Mouse (Mus musculus) intestine, embryonic 16.5 days (tissue): Measurements from ENCODE around the gene Stim1. TPM values are rescaled to one million over a fixed set of nuclear protein-coding genes. Genes with fewer than 3 reads are reported as not detected.
A peak's percentile ranks its signal among the peaks of the same experiment; 100 is the strongest.

Experiments
- ATAC-seq: fragments of 200-750 bp; cut with Nextera tagmentation; 2 replicates; pipeline ENCODE4 v1.8.0; 2017; ENCODE audit warnings: moderate TSS enrichment, moderate library complexity
- H3K27ac ChIP-seq: fragments of 300-500 bp; sonication (generic); 2 replicates; pipeline ENCODE4 v1.5.1; 2014; ENCODE audit warnings: mild to moderate bottlenecking, low read length
- H3K27me3 ChIP-seq: fragments of 300-500 bp; sonication (generic); replicated peaks from 2 replicates; pipeline ENCODE4 v1.6.1; 2014; ENCODE audit warnings: low read length, control low read depth, mixed read lengths; ENCODE audit not compliant: control insufficient read depth, insufficient read depth
- H3K36me3 ChIP-seq: fragments of 300-500 bp; sonication (generic); 2 replicates; pipeline ENCODE4 v1.6.1; 2014; ENCODE audit warnings: low read length, control low read depth; ENCODE audit not compliant: control insufficient read depth, insufficient read depth
- H3K4me1 ChIP-seq: fragments of 300-500 bp; sonication (generic); 2 replicates; pipeline ENCODE4 v1.6.1; 2014; ENCODE audit warnings: low read length, control low read depth, mixed read lengths; ENCODE audit not compliant: control insufficient read depth, insufficient read depth
- H3K4me2 ChIP-seq: fragments of 300-500 bp; sonication (generic); 2 replicates; pipeline ENCODE4 v1.6.1; 2014; ENCODE audit warnings: low read depth, low read length, control low read depth
- H3K4me3 ChIP-seq: fragments of 300-500 bp; sonication (generic); 2 replicates; pipeline ENCODE4 v1.5.1; 2014; ENCODE audit warnings: mild to moderate bottlenecking, low read length
- H3K9ac ChIP-seq: fragments of 300-500 bp; sonication (generic); 2 replicates; pipeline ENCODE4 v1.6.1; 2014; ENCODE audit warnings: low read depth, low read length
- H3K9me3 ChIP-seq: fragments of 300-500 bp; sonication (generic); 2 replicates; pipeline ENCODE4 v1.6.1; 2016; ENCODE audit warnings: low read length, control low read depth; ENCODE audit not compliant: control insufficient read depth
- WGBS: fragments of 180-500 bp; shearing (Covaris S2); extraction: QIAGEN DNeasy Blood & Tissue Kit; methylation state at CpG from one replicate; pipeline ENCODE4 v1.1.7; 2014; 5-methylcytosine and 5-hydroxymethylcytosine counted together
- polyA plus RNA-seq: library from polyadenylated mRNA; unstranded; fragments of >200 nt; fragmentation: Nextera tagmentation; extraction: Ambion mirVana; gene quantifications from 2 replicates; pipeline ENCODE4 v1.2.1, GENCODE M21; 2015

The Stim1 gene
- polyA plus RNA-seq, 1 experiment from 2014 or later: 21.1 TPM

DNA sequence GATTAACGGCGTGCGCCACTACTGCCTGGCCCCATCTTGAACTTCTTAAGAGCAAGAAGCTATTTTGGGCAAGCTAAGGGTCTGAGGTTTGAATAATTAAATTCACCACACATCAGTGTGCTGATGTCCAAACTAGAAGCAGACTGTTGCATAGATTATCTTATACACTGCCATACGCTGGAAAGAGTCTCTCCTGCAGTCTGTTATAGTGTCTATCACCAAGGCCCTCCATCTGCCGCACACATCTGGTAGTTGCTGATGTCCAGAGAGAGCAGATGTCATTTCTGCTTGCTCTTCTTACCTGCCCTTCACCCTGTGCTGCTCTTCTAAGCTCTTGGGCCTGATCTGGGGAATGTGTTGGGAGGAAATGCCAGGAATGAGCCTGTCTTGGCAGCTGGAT is 62.7 kb downstream of the Stim1 start:
- ATAC-seq: no peak
- no peaks in the 10 kb centered on the region for H3K27me3 ChIP-seq
- no peak overlapping the region for H3K27ac ChIP-seq
- no peaks in the 10 kb centered on the region for H3K4me1 ChIP-seq
- 93% methylated on average over 5 of the region's 5 CpGs for WGBS
- no peak overlapping the region for H3K4me3 ChIP-seq
- no peaks in the 10 kb centered on the region for H3K36me3 ChIP-seq
- H3K9ac ChIP-seq: no peak overlapping the region
- H3K9me3 ChIP-seq: no peaks in the 10 kb centered on the region
- H3K4me2 ChIP-seq: no peak overlapping the region

DNA sequence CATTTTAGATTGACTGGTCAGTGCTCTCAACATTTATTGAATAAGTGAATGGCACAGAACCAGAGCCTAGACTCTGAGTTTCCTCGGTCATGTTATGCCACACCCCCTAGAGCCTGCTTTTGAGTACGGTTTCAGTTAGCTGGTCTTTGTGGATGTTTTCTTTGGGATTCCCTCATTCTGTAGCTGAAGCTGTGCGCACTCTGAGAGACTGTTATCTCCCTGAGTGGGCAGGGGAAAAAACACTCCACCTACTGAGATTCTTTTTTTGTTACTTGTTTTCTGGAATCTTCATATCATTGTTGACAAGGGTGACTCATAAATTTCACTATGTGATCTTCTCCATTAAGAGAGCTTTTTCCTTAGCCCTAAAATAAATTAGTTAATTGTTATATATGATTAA is 63.9 kb downstream of the Stim1 start:
- Histone ChIP-seq H3K36me3 (no peaks in the 10 kb centered on the region), H3K4me3 (no peak overlapping the region), H3K9ac (no peak overlapping the region), H3K27me3 (no peaks in the 10 kb centered on the region), H3K9me3 (no peaks in the 10 kb centered on the region), H3K27ac (no peak overlapping the region), H3K4me2 (no peak overlapping the region), H3K4me1 (no peaks in the 10 kb centered on the region)
- no peak for ATAC-seq
- 66% methylated on average over 3 of the region's 3 CpGs for WGBS

DNA sequence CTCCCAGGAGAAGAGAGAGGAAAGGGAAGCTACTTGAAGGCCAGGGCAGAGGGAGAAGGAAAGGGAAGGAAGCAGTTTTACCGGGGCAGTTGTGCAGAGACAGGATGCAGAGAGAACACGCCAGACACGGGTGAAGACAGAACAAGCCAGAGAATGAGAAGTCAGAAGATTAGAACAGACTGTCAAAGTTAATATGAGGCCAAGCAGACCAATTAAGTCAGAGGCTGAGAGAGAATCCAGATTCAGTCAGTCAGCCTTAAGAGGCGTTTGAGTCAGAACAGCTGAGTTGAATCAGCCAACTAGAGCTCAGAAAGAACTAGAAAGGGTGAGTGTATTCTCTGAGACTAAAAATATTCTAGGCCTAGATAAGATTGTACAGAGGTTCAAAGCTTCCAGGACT is 66.1 kb downstream of the Stim1 start:
- 49% methylated on average over 4 of the region's 4 CpGs for WGBS
- Histone ChIP-seq H3K4me1 (no peaks in the 10 kb centered on the region), H3K4me3 (no peak overlapping the region), H3K27ac (no peak overlapping the region), H3K4me2 (no peak overlapping the region), H3K36me3 (no peaks in the 10 kb centered on the region), H3K27me3 (no peaks in the 10 kb centered on the region), H3K9me3 (no peaks in the 10 kb centered on the region), H3K9ac (no peak overlapping the region)
- ATAC-seq: peak; percentile 46; the same call in 1 of the 2 replicates

DNA sequence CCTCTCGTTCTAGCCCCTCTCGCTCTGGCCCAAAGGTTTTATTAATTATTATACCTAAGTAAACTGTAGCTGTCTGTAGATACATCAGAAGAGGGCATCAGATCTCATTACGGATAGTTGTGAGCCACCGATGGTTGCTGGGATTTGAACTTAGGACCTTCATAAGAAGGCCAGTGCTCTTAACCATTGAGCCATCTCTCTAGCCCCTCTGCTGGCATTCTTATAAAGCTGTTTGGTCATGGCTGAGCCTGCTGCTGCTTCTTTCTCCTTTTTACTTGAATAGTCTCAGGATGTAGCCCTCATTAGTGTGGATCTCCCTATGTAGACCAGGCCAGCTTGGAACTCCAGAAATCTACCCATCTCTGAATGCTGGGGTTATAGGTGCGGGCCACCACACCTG is 69.7 kb downstream of the Stim1 start:
- ATAC-seq: no peak
- Histone ChIP-seq H3K9ac (no peak overlapping the region), H3K27ac (no peak overlapping the region), H3K27me3 (no peaks in the 10 kb centered on the region), H3K9me3 (no peaks in the 10 kb centered on the region), H3K4me3 (no peak overlapping the region), H3K4me1 (no peaks in the 10 kb centered on the region), H3K4me2 (no peak overlapping the region), H3K36me3 (no peaks in the 10 kb centered on the region)
- 93% methylated on average over 5 of the region's 5 CpGs for WGBS

DNA sequence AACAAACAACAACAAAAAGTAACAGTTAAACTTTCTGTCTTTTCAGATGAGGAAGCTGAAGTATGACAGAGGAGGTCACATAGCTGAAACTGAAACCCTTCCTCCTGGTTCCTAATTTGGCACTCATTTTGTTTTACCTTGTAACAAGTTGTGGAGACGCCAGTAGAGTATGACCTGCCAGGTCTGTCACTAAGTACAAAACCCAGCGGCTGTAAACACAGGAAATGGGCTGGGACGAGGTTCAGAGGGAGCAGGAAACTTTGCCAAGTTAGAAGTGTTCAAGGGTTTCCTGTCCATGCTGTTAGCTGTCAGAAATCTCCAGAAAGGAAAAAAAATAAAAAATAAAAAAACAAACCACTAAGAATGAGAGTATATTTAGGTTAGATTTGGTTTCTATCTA is 70.3 kb downstream of the Stim1 start:
- peak; percentile 71; the same call in 1 of the 2 replicates for ATAC-seq
- 41% methylated on average over 3 of the region's 3 CpGs for WGBS

DNA sequence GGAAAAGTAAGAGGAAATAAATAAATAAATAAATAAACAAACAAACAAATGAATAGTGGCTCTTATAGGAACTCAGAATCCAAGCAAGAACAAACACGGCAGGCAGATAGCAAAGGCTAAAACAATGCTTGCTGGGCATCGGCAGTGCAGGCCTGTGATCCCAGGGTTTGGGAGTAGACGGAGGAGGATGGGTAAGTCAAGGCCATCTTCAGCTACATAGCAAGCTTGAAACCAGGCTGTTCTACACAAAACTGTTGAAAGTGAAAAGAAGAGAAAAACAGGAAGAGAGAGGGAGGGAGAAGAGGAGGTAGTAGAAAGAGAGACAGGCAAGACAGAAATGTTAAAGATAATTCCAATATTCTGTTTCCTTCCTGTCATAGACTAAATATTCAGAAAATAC is 71.3 kb downstream of the Stim1 start:
- Histone ChIP-seq H3K4me3 (no peak overlapping the region), H3K27ac (no peak overlapping the region), H3K9ac (no peak overlapping the region), H3K36me3 (no peaks in the 10 kb centered on the region), H3K4me1 (no peaks in the 10 kb centered on the region), H3K4me2 (no peak overlapping the region), H3K9me3 (no peaks in the 10 kb centered on the region), H3K27me3 (no peaks in the 10 kb centered on the region)
- WGBS: 81% methylated on average over 3 of the region's 3 CpGs
- no peak for ATAC-seq

More for the DNA sequence above, 70.3 kb downstream of the Stim1 start:
- Histone ChIP-seq H3K27me3 (no peaks in the 10 kb centered on the region), H3K9ac (no peak overlapping the region), H3K36me3 (no peaks in the 10 kb centered on the region), H3K4me3 (no peak overlapping the region), H3K27ac (no peak overlapping the region), H3K4me2 (no peak overlapping the region), H3K4me1 (no peaks in the 10 kb centered on the region), H3K9me3 (no peaks in the 10 kb centered on the region)

DNA sequence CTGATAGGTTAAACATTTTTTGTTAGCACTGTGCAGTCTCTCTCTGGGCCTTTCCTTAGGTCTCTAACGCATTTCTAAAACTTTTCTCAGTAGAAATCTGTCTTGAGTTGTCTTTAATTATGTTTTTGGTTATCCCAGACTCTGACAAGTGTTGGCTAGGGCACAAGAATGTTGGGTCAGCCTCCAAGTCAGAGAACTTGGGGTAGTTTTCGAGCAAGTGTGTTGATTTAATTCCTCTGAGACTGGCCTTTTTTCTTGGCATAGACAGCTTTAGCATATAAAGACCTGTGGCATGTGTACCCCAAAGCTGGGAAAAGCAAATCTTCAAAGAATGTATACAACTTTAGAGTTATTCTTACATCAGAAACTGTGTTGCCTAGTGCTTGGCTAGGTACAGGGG is 78.3 kb downstream of the Stim1 start:
- no peaks in the 10 kb centered on the region for H3K27me3 ChIP-seq
- no peak for ATAC-seq
- H3K36me3 ChIP-seq: no peaks in the 10 kb centered on the region
- no peak overlapping the region for H3K4me3 ChIP-seq
- H3K9me3 ChIP-seq: no peaks in the 10 kb centered on the region
- H3K9ac ChIP-seq: no peak overlapping the region
- no peak overlapping the region for H3K27ac ChIP-seq
- H3K4me2 ChIP-seq: no peak overlapping the region
- no peaks in the 10 kb centered on the region for H3K4me1 ChIP-seq
- WGBS: 61% methylated on average over 2 of the region's 2 CpGs

DNA sequence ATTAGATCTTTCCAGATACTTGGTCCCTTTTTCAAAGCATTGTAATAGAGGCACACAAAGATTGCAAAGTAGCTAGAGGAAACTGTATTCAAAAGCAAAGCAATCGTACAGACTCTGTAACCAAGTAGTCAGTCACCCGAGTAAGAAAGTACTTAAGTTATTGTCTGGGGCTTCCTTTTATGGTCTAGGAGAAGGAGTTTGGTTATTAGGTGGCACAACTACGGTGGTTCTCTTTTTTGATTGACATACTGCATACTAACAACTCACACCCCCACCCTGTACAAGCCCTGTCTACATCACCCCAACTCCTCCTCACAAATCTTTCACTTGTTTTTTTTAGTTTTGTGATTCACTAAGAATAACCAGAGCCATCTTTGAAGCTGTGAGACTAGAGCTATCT is 79.7 kb downstream of the Stim1 start:
- no peaks in the 10 kb centered on the region for H3K27me3 ChIP-seq
- no peak overlapping the region for H3K9ac ChIP-seq
- H3K4me1 ChIP-seq: no peaks in the 10 kb centered on the region
- no peaks in the 10 kb centered on the region for H3K9me3 ChIP-seq
- ATAC-seq: no peak
- H3K27ac ChIP-seq: no peak overlapping the region
- H3K4me2 ChIP-seq: no peak overlapping the region
- no peak overlapping the region for H3K4me3 ChIP-seq
- no peaks in the 10 kb centered on the region for H3K36me3 ChIP-seq
- 61% methylated on average over 3 of the region's 3 CpGs for WGBS

DNA sequence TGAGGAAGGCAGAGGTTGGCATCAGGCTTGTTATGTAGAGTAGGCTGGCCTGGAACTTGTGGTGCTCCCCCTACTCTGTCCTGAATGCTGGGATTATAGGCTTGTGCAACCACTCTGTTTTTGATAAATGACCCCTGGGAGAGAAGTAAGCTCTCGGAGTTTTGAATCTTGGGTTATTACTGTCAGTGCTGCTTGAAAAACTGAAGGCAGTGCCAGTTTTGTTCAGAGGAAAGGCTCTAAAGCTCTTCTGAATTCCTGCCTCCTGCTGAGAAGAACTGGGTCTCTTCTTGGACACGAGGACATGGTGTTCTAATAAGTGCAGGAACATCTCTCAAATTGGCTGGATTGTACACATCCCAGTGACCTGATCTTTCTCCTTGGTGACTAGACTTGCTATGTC is 81.1 kb downstream of the Stim1 start:
- 71% methylated on average over 2 of the region's 2 CpGs for WGBS
- Histone ChIP-seq H3K4me3 (no peak overlapping the region), H3K27ac (no peak overlapping the region), H3K9me3 (no peaks in the 10 kb centered on the region), H3K4me1 (no peaks in the 10 kb centered on the region), H3K36me3 (no peaks in the 10 kb centered on the region), H3K9ac (no peak overlapping the region), H3K27me3 (no peaks in the 10 kb centered on the region), H3K4me2 (no peak overlapping the region)
- ATAC-seq: no peak

DNA sequence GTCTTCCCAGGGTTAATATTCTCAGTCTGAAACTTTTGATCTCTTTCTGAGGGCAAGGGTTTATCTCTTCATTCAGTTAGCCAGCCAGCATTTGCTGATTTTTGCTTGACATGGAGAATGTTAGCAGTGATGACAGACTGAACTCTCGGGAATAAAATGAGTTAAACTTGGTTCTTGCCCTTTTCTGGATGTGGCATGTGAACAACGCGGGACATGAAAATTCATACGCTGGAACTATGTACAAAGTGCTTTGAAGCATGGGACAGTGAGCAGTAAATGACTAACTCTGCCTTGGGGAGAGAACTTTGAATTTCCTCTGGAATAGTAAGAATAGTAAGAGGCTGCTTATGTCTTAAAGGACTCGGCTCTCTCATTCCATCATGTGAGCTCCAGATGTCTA is 81.6 kb downstream of the Stim1 start:
- Histone ChIP-seq H3K36me3 (no peaks in the 10 kb centered on the region), H3K27ac (no peak overlapping the region), H3K4me3 (no peak overlapping the region), H3K27me3 (no peaks in the 10 kb centered on the region), H3K9ac (no peak overlapping the region), H3K4me1 (no peaks in the 10 kb centered on the region), H3K4me2 (no peak overlapping the region), H3K9me3 (no peaks in the 10 kb centered on the region)
- 69% methylated on average over 5 of the region's 5 CpGs for WGBS
- no peak for ATAC-seq
